Mouse (Mus musculus) hindlimb bud, embryonic 11.5 days (tissue): ENCODE results near the gene B3galt1.

Experiments
- DNase-seq: peaks from one replicate; pipeline ENCODE4 v3.0.0-alpha.2; 2012; ENCODE audit warnings: low read depth, low spot score; ENCODE audit errors: extremely low spot score

B3galt1 gene

GRCm38 (mm10) chr2:67677697-67678096, 112.0 kb downstream of the B3galt1 start:
- no peak for DNase-seq

- no peak for DNase-seq
These were observed 158.6 kb downstream of the B3galt1 start for GRCm38 (mm10) chr2:67724249-67724648.

GRCm38 (mm10) chr2:67730771-67731170, 165.1 kb downstream of the B3galt1 start:
- no peak for DNase-seq

- DNase-seq, result no peak
These were observed 185.9 kb downstream of the B3galt1 start for GRCm38 (mm10) chr2:67751585-67751984.

- DNase-seq, result no peak
These were observed 190.8 kb downstream of the B3galt1 start for GRCm38 (mm10) chr2:67756507-67756906.

GRCm38 (mm10) chr2:67787536-67787935, 221.9 kb downstream of the B3galt1 start:
- no peak for DNase-seq

- no peak for DNase-seq
These were observed 231.9 kb downstream of the B3galt1 start for GRCm38 (mm10) chr2:67797561-67797960.

- DNase-seq, result no peak
These were observed 234.3 kb downstream of the B3galt1 start for GRCm38 (mm10) chr2:67799981-67800380.

- no peak for DNase-seq
These were observed 250.5 kb downstream of the B3galt1 start for GRCm38 (mm10) chr2:67816149-67816548.

GRCm38 (mm10) chr2:67818014-67818413, 252.3 kb downstream of the B3galt1 start:
- DNase-seq, result no peak

- DNase-seq, result no peak
These were observed 256.7 kb downstream of the B3galt1 start for GRCm38 (mm10) chr2:67822360-67822759.

- no peak for DNase-seq
These were observed 262.0 kb downstream of the B3galt1 start for GRCm38 (mm10) chr2:67827697-67828096.

GRCm38 (mm10) chr2:67829055-67829915, 263.6 kb downstream of the B3galt1 start:
- DNase-seq, result no peak

- no peak for DNase-seq
These were observed 282.1 kb downstream of the B3galt1 start for GRCm38 (mm10) chr2:67847806-67848205.

GRCm38 (mm10) chr2:67850725-67851124, 285.1 kb downstream of the B3galt1 start:
- DNase-seq, result no peak

GRCm38 (mm10) chr2:67858340-67858739, 292.7 kb downstream of the B3galt1 start:
- DNase-seq, result no peak

- DNase-seq, result no peak
These were observed 293.3 kb downstream of the B3galt1 start for GRCm38 (mm10) chr2:67859004-67859403.

GRCm38 (mm10) chr2:67873368-67873767, 307.7 kb downstream of the B3galt1 start:
- no peak for DNase-seq

- DNase-seq, result no peak
These were observed 314.2 kb downstream of the B3galt1 start for GRCm38 (mm10) chr2:67879836-67880235.

GRCm38 (mm10) chr2:67881713-67882281, 316.1 kb downstream of the B3galt1 start:
- DNase-seq, result no peak

- DNase-seq, result no peak
These were observed 332.5 kb downstream of the B3galt1 start for GRCm38 (mm10) chr2:67897956-67898689.

- no peak for DNase-seq
These were observed 335.9 kb downstream of the B3galt1 start for GRCm38 (mm10) chr2:67901574-67901973.
